Mouse (Mus musculus) CD4-positive helper T cell, adult 2 months (primary cell): ENCODE data around the gene Olfr351.

Experiments
- DNase-seq: peaks from one replicate; pipeline ENCODE4 v3.0.0-alpha.2; 2012; ENCODE audit warnings: low read depth, missing footprints, low spot score

Gene Olfr351

DNA sequence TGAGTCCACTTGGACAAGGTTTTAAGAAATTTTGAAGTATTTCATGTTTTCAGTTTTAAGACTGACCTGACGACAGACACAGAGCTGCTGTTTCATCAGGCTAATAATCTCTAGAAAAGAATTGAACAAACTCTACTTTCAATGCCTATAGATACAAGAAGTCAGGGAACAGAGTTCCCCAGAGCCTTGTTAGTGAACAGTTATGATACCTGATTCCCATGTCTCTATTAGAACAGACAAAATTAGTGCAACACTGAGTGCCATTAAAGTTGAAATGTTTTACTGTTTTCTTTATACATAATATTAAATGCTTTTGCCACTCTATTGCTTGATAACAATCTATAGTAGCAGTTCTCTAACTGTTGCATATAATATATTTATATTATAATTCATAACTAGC, at the start of gene Olfr351:
Gene Olfr351 (minus strand): TSS at position 101 of the 400 bp plus-strand sequence.
- no peak for DNase-seq

DNA sequence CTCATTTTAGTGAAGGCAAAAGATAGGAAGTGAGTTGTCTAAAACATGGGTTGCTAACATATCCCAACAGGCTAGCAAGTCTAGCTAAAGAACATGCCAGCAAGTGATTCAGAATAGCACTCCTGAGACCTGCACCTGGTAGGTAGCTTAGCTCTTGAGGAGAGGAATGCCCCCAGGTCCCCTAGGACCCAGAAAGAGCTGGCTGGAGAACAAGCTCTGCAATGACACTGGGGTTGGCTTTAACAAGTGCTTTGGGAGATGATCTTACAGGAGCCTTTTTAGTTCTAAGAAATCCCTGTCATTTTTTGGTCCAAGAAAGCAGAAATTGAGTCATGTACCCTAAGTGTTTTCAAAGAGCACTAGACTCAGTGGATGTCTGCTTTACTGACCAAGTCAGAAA, 42.9 kb upstream of the Olfr351 start, which contains the start of gene Olfr354:
Gene Olfr354 (plus strand): TSS at position 301 of the 400 bp plus-strand sequence.
- no peak for DNase-seq

- DNase-seq: no peak
These were observed 34.7 kb upstream of the Olfr351 start for GRCm38 (mm10) chr2:36897114-36897513.

DNA sequence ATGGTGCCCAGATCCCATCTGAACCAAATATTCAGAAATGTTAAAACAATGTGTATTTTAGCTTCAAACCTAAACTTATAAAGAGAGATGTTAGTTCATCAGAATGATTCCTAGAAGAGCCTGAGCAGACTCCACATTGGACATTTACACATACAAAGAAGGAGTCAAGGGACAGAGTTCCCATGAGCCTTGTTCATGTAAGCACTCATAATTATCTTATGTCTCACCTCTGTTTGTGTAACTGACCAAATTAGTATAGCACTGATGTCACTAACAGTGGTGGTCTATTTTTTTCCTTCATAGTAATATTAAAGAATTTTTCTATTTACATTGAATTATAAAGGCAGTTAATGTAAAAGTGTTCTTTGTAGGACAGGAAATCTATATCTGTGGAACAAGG, 30.4 kb upstream of the Olfr351 start, which contains the start of gene Olfr353:
Gene Olfr353 (minus strand): TSS at position 101 of the 400 bp plus-strand sequence.
- DNase-seq: no peak

DNA sequence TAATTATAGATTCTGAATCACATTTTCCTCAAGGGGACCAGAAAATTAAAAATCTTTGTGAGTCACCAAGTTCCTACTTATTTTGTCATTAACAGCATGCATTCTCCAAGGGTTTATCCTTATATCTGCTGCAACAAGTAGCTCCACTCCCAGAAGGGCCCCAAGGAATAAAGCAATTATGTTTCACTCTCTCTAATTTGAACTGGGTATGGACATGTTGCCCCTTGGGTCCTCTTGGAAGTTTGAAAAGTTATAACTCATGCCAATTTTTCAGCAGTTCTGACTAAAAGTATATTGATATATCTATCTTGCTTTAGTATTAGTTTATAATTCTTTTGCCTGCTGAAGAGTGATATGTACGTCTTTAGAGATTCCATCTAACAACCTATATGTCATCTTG, 5.7 kb upstream of the Olfr351 start, which contains the start of gene Olfr352:
Gene Olfr352 (plus strand): TSS at position 301 of the 400 bp plus-strand sequence.
- DNase-seq: no peak

- DNase-seq: no peak
These were observed 16.4 kb downstream of the Olfr351 start, which contains the start of gene Olfr350 for GRCm38 (mm10) chr2:36846010-36846409. Gene Olfr350, plus strand, starts transcription at chr2:36846310.

DNA sequence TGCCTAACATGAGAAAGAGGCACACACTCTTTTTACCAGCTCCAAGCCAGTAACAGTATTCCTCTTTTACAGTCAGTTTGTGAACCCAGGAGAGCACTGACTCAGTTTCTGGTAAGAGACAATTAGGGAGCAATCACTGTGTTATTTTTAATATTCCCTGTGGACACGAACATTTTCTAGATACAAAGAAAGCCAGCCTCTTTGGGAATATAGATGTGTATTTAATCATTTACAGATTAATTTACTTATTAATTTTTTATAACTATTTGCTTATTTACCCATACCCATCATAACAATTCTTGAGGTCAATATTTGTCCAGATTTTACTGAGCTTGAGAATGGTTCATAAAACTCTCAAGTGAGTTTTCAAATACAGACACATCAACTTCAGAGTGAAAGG, 45.5 kb downstream of the Olfr351 start, which contains the start of gene Olfr3:
Gene Olfr3 (minus strand): TSS at position 101 of the 400 bp plus-strand sequence.
- no peak for DNase-seq
